Mouse (Mus musculus) stomach, embryonic 14.5 days (tissue): Measurements from ENCODE around the gene Mettl21a. TPM values are rescaled to one million over a fixed set of nuclear protein-coding genes. Genes with fewer than 3 reads are reported as not detected.

Source experiments
- ATAC-seq: fragments of 200-750 bp; cut with Nextera tagmentation; 2 replicates; pipeline ENCODE4 v1.8.0; 2017; ENCODE audit warnings: low read depth, moderate TSS enrichment; ENCODE audit not compliant: insufficient number of reproducible peaks, insufficient read depth, low FRiP score
- H3K27ac ChIP-seq: fragments of 300-500 bp; sonication (generic); 2 replicates; pipeline ENCODE4 v1.5.1; 2014; ENCODE audit warnings: mild to moderate bottlenecking, low read length, moderate library complexity, mixed read lengths
- H3K27me3 ChIP-seq: fragments of 300-500 bp; sonication (generic); 2 replicates; pipeline ENCODE4 v1.6.1; 2014; ENCODE audit warnings: low read length, control low read depth, mixed read lengths; ENCODE audit not compliant: control insufficient read depth, insufficient read depth
- H3K36me3 ChIP-seq: fragments of 300-500 bp; sonication (generic); 2 replicates; pipeline ENCODE4 v1.6.1; 2014; ENCODE audit warnings: mild to moderate bottlenecking, control low read depth, low read length, moderate library complexity, mixed read lengths; ENCODE audit not compliant: control insufficient read depth, insufficient read depth
- H3K4me1 ChIP-seq: fragments of 300-500 bp; sonication (generic); 2 replicates; pipeline ENCODE4 v1.6.1; 2014; ENCODE audit warnings: low read length, control low read depth, mixed read lengths; ENCODE audit not compliant: control insufficient read depth, insufficient read depth
- H3K4me2 ChIP-seq: fragments of 300-500 bp; sonication (generic); replicated peaks from 2 replicates; pipeline ENCODE4 v1.6.1; 2014; ENCODE audit warnings: low read depth, low read length, control low read depth
- H3K4me3 ChIP-seq: fragments of 300-500 bp; sonication (generic); 2 replicates; pipeline ENCODE4 v1.5.1; 2014; ENCODE audit warnings: low read depth, low read length, control low read depth
- H3K9ac ChIP-seq: fragments of 300-500 bp; sonication (generic); replicated peaks from 2 replicates; pipeline ENCODE4 v1.6.1; 2014; ENCODE audit warnings: low read depth, mild to moderate bottlenecking, control low read depth, low read length, moderate library complexity, mixed read lengths
- H3K9me3 ChIP-seq: fragments of 300-500 bp; sonication (generic); 2 replicates; pipeline ENCODE4 v1.6.1; 2016; ENCODE audit warnings: low read depth, low read length, control low read depth; ENCODE audit not compliant: control insufficient read depth
- WGBS: fragments of 180-500 bp; shearing (Covaris S2); extraction: QIAGEN DNeasy Blood & Tissue Kit; methylation state at CpG from one replicate; pipeline ENCODE4 v1.1.7; 2014; 5-methylcytosine and 5-hydroxymethylcytosine counted together
- polyA plus RNA-seq: library from polyadenylated mRNA; unstranded; fragments of >200 nt; fragmentation: Nextera tagmentation; extraction: Ambion mirVana; gene quantifications from 2 replicates; pipeline ENCODE4 v1.2.1, GENCODE M21; 2014

The Mettl21a gene
- polyA plus RNA-seq, 1 experiment from 2014 or later, result 21.3 TPM

GRCm38 (mm10) chr1:64568206-64568605 is 48.8 kb downstream of the Mettl21a start:
- ATAC-seq, result peak; percentile 18; the same call in 1 of the 2 replicates
- Histone ChIP-seq H3K36me3 (peaks cover 33% of the 10 kb centered on the region), H3K9ac (no peak overlapping the region), H3K9me3 (no peaks in the 10 kb centered on the region), H3K27ac (no peak overlapping the region), H3K4me2 (no peak overlapping the region), H3K4me3 (no peak overlapping the region), H3K4me1 (no peaks in the 10 kb centered on the region), H3K27me3 (no peaks in the 10 kb centered on the region)

- H3K27ac ChIP-seq, result no peak overlapping the region
- no peaks in the 10 kb centered on the region for H3K4me1 ChIP-seq
- no peak overlapping the region for H3K4me3 ChIP-seq
- H3K4me2 ChIP-seq, result no peak overlapping the region
- no peaks in the 10 kb centered on the region for H3K27me3 ChIP-seq
- 94% methylated on average over 3 of the region's 3 CpGs for WGBS
- H3K9ac ChIP-seq, result no peak overlapping the region
- H3K36me3 ChIP-seq, result peaks cover 11% of the 10 kb centered on the region
- H3K9me3 ChIP-seq, result no peaks in the 10 kb centered on the region
- no peak for ATAC-seq
Observed at GRCm38 (mm10) chr1:64560105-64560504, 56.9 kb downstream of the Mettl21a start.

Other genes starting within 250 kb of the Mettl21a start
- 46.1 and 49.2 TPM in 2 replicates for gene Creb1, start 84.6 kb downstream of the Mettl21a start, polyA plus RNA-seq
- 8.9 and 10.9 TPM in 2 replicates for gene Ccnyl1, start 73.2 kb upstream of the Mettl21a start, polyA plus RNA-seq
- 11.6 and 11.8 TPM in 2 replicates for gene Fzd5, start 120.5 kb upstream of the Mettl21a start, polyA plus RNA-seq